Mouse (Mus musculus) thymus, adult 2 months (tissue): ENCODE measurements around the gene Tinf2. TPM values are rescaled to one million over a fixed set of nuclear protein-coding genes. Genes with fewer than 3 reads are reported as not detected.

Experiments used
- DNase-seq: peaks from one replicate; pipeline ENCODE4 v3.0.0; 2021
- H3K27ac ChIP-seq: fragments of 200-500 bp; 2 replicates; pipeline ENCODE4 v1.5.1; 2012; ENCODE audit warnings: low read length, control low read depth; ENCODE audit not compliant: control insufficient read depth, insufficient read depth
- H3K27me3 ChIP-seq: fragments of 200-500 bp; 2 replicates; pipeline ENCODE4 v1.6.1; 2012; ENCODE audit warnings: mild to moderate bottlenecking, low read length, moderate library complexity, mixed read lengths; ENCODE audit not compliant: control insufficient read depth, insufficient read depth
- H3K36me3 ChIP-seq: fragments of 200-500 bp; 2 replicates; pipeline ENCODE4 v1.6.1; 2012; ENCODE audit warnings: mild to moderate bottlenecking, low read length, moderate library complexity; ENCODE audit not compliant: control insufficient read depth, insufficient read depth
- H3K4me1 ChIP-seq: fragments of 200-500 bp; replicated peaks from 2 replicates; pipeline ENCODE4 v1.6.1; 2012; ENCODE audit warnings: low read length; ENCODE audit not compliant: control insufficient read depth, insufficient read depth
- H3K4me3 ChIP-seq: fragments of 200-500 bp; 2 replicates; pipeline ENCODE4 v1.5.1; 2012; ENCODE audit warnings: mild to moderate bottlenecking, low read length, control low read depth, moderate library complexity; ENCODE audit not compliant: control insufficient read depth, insufficient read depth
- CTCF ChIP-seq: fragments of 200-500 bp; IDR thresholded peaks from 2 replicates; pipeline ENCODE4 v1.5.1; 2012; ENCODE audit warnings: mild to moderate bottlenecking, control low read depth, low read length, moderate library complexity, borderline replicate concordance; ENCODE audit not compliant: control insufficient read depth, poor library complexity, insufficient read depth; ENCODE audit errors: extremely low read depth
- POLR2A ChIP-seq: fragments of 200-500 bp; IDR thresholded peaks from 2 replicates; pipeline ENCODE4 v1.6.1; 2012; ENCODE audit warnings: mild to moderate bottlenecking, low read length, control low read depth, moderate library complexity; ENCODE audit not compliant: control insufficient read depth, poor library complexity, insufficient read depth; ENCODE audit errors: extremely low read depth
- WGBS: fragments of 180-500 bp; shearing (Covaris S2); methylation state at CpG from one replicate; pipeline ENCODE4 v1.1.7; 2018; 5-methylcytosine and 5-hydroxymethylcytosine counted together
- polyA plus RNA-seq: library from polyadenylated mRNA; depleted of rRNA; stranded (reverse); fragments of >200 nt; gene quantifications from 2 replicates; pipeline ENCODE4 v1.2.3, GENCODE M21; 2012

Tinf2 gene
- polyA plus RNA-seq, 1 experiment: 51.9 TPM

- H3K27ac ChIP-seq: no peak overlapping the region
These were observed 23.6 kb downstream of the Tinf2 start for GRCm38 (mm10) chr14:55658011-55658410.

GRCm38 (mm10) chr14:55656935-55657334 lies 24.7 kb downstream of the Tinf2 start:
- DNase-seq: no peak
- H3K4me3 ChIP-seq: no peak overlapping the region
- TF ChIP-seq POLR2A (no peak), CTCF (no peak)
- H3K36me3 ChIP-seq: peaks cover 9% of the 10 kb centered on the region; the same call in 1 of the 2 replicates
- no peak overlapping the region for H3K27ac ChIP-seq
- no peaks in the 10 kb centered on the region for H3K27me3 ChIP-seq
- 97% methylated on average over 3 of the region's 3 CpGs for WGBS
- peaks cover 9% of the 10 kb centered on the region for H3K4me1 ChIP-seq

More at GRCm38 (mm10) chr14:55658011-55658410, 23.6 kb downstream of the Tinf2 start:
- Histone ChIP-seq H3K27me3 (no peaks in the 10 kb centered on the region), H3K36me3 (peaks cover 15% of the 10 kb centered on the region), H3K4me1 (peaks cover 6% of the 10 kb centered on the region; the same call in 1 of the 2 replicates), H3K4me3 (no peak overlapping the region)
- WGBS: 93% methylated on average over 5 of the region's 5 CpGs
- no peak for DNase-seq
- TF ChIP-seq POLR2A (no peak), CTCF (no peak)

- no peak overlapping the region for H3K27ac ChIP-seq
- H3K4me3 ChIP-seq: no peak overlapping the region
- WGBS: 65% methylated on average over 7 of the region's 7 CpGs
- H3K36me3 ChIP-seq: no peaks in the 10 kb centered on the region
- H3K27me3 ChIP-seq: no peaks in the 10 kb centered on the region
- peak; percentile 37 for DNase-seq
- TF ChIP-seq CTCF (no peak), POLR2A (no peak)
- H3K4me1 ChIP-seq: peaks cover 11% of the 10 kb centered on the region
These were observed 30.1 kb downstream of the Tinf2 start for GRCm38 (mm10) chr14:55651528-55651927.

- TF ChIP-seq POLR2A (no peak), CTCF (no peak)
- Histone ChIP-seq H3K27ac (no peak within 1 kb of the TSS), H3K36me3 (no peaks in the 10 kb centered on the region), H3K4me1 (peaks cover 15% of the 10 kb centered on the region), H3K4me3 (no peak within 1 kb of the TSS), H3K27me3 (no peaks in the 10 kb centered on the region)
- WGBS: 98% methylated on average over 2 of the region's 2 CpGs
- no peak for DNase-seq
These were observed 31.7 kb downstream of the Tinf2 start, which contains the start of gene Tssk4 for GRCm38 (mm10) chr14:55649884-55650283. Tssk4 (plus strand) TSS chr14:55650184.

GRCm38 (mm10) chr14:55644261-55644888 lies 37.2 kb downstream of the Tinf2 start:
- Histone ChIP-seq H3K4me3 (peak overlapping the region; percentile 65), H3K27me3 (no peaks in the 10 kb centered on the region), H3K27ac (peak overlapping the region; percentile 31), H3K36me3 (no peaks in the 10 kb centered on the region; the same call in 1 of the 2 replicates), H3K4me1 (peaks cover 15% of the 10 kb centered on the region)
- 5% methylated on average over 17 of the region's 17 CpGs for WGBS
- TF ChIP-seq POLR2A (no peak), CTCF (no peak)
- peak; percentile 35 for DNase-seq

GRCm38 (mm10) chr14:55643060-55643907 lies 38.3 kb downstream of the Tinf2 start, which contains the start of gene Tm9sf1:
Tm9sf1 (minus strand) TSS chr14:55643806.
- peak; percentile 51; the same call in 1 of the 2 replicates for TF ChIP-seq CTCF
- TF ChIP-seq POLR2A: peak; percentile 56; the same call in 1 of the 2 replicates
- Histone ChIP-seq H3K27me3 (no peaks in the 10 kb centered on the region), H3K4me3 (peak within 1 kb of the TSS; percentile 65), H3K4me1 (peaks cover 15% of the 10 kb centered on the region), H3K36me3 (no peaks in the 10 kb centered on the region; the same call in 1 of the 2 replicates), H3K27ac (peak within 1 kb of the TSS; percentile 31)
- peak; percentile 83 for DNase-seq
- WGBS: under 1% methylated on average over 89 of the region's 89 CpGs
